Mouse (Mus musculus): ENCODE results near the gene Fitm1. TPM values are rescaled to one million over a fixed set of nuclear protein-coding genes. Genes with fewer than 3 reads are reported as not detected.

The Fitm1 gene
- total and polyA plus RNA-seq, 3 experiments = not detected

GRCm38 (mm10) chr14:55603271-55603632 is 27.8 kb downstream of the Fitm1 start, which contains the start of gene Irf9:
TSS of gene Irf9 (plus strand) at chr14:55603571.
- Histone ChIP-seq H3K9ac (ENCODE audit: insufficient read depth, low read depth) (peak within 1 kb of the TSS; percentile 31), H3K4me2 (ENCODE audit: insufficient read depth, low read depth, poor library complexity, severe bottlenecking) (peak within 1 kb of the TSS; percentile 67), H3K79me2 (replicated peaks; ENCODE audit: control insufficient read depth, extremely low read depth, insufficient read depth, poor library complexity, severe bottlenecking) (no peaks in the 10 kb centered on the region), H3K27ac (ENCODE audit: insufficient read depth, low read depth) (peak within 1 kb of the TSS; percentile 65), H3K36me3 (replicated peaks in 1 of 2; ENCODE audit: control insufficient read depth in 1 of 2, insufficient read depth in 1 of 2, low read length in 1 of 2) (peaks cover 69 to 78% of the 10 kb centered on the region in 2 experiments), H3K9me3 (replicated peaks; ENCODE audit: low read length) (no peaks in the 10 kb centered on the region), H3K4me3 (replicated peaks in 1 of 3; ENCODE audit: low read depth in 2 of 3, low read length in 2 of 3, poor library complexity in 1 of 3) (peak within 1 kb of the TSS; percentile 54 to 74 (median 58)), H3K4me1 (ENCODE audit: control insufficient read depth in 1 of 2, insufficient read depth in 2 of 2) (peaks cover 4 to 36% of the 10 kb centered on the region in 2 experiments; a peak in 3 of 4 replicates), H3K27me3 (replicated peaks) (no peaks in the 10 kb centered on the region)
- TF ChIP-seq ZNF384 (IDR thresholded peaks at IDR 0.05; ENCODE audit: low read depth, low read length) (no peak), MAX (IDR thresholded peaks at IDR 0.05; ENCODE audit: low read length) (no peak), NELFE (IDR thresholded peaks at IDR 0.05; ENCODE audit: low read depth, low read length) (no peak)
- DNase-seq (ENCODE audit: extremely low read depth) = no peak
- in situ Hi-C loops (cut with MboI; ENCODE audit: low pct_ligation_motif_present, low pct_unique_long_range_greater_than_20kb, low sequenced_read_pairs) = no loop called here
- dilution Hi-C loops (cut with MboI; ENCODE audit: extremely low pct_ligation_motif_present, extremely low pct_unique_long_range_greater_than_20kb, low sequenced_read_pairs) = no loop called here

DNA sequence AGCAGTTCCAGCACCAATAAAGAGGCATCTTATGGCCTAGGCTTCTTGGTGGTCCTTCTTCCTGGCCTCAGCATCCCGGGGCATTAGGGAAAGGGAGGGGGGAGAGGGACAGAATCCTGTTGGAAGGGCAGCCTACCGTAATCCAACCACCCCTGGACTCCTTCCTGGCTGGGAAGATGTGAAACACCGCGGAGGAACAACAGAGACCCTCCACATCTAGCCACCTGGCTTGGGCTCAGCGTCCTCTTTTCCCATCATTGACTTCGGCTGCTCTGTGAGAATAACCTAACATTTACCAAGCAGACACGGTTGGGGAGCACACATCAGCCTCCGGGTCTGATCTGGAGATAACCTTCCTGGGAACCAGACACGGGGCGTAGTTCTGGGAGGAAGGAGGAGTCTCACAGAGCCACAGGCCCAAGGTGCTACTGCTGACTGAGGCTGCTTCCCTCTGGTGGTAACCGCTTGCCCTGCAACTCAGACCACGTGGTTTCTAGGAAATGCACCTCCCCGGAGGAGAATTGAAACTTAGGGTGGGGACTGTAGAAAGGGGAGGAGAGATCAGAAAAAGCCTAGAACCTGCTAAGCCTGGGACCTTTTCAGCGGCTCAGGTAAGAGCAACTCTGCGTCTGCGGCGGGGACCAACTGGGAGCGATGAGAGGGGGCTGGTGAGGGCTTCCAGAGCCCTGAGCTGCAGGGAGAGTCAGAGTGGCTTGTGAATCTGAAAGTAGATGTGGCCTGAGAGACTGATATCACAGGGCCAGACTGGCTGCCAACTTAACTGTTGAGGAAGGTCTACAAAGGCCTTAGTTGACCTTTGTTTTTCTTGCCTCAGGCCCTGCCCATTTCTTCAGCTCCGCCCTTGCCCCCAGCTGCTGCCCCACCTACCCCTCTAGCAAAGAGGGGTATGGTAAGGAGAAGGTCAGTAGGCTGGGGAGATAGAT is 28.5 kb downstream of the Fitm1 start:
- Histone ChIP-seq H3K4me2 (ENCODE audit: insufficient read depth, low read depth, poor library complexity, severe bottlenecking) (peak overlapping the region; percentile 67), H3K9ac (ENCODE audit: insufficient read depth, low read depth) (peak overlapping the region; percentile 31), H3K36me3 (replicated peaks in 1 of 2; ENCODE audit: control insufficient read depth in 1 of 2, insufficient read depth in 1 of 2, low read length in 1 of 2) (peaks cover 69 to 78% of the 10 kb centered on the region in 2 experiments), H3K27ac (ENCODE audit: insufficient read depth, low read depth) (peak overlapping the region; percentile 65), H3K79me2 (replicated peaks; ENCODE audit: control insufficient read depth, extremely low read depth, insufficient read depth, poor library complexity, severe bottlenecking) (no peaks in the 10 kb centered on the region), H3K9me3 (replicated peaks; ENCODE audit: low read length) (no peaks in the 10 kb centered on the region), H3K4me3 (replicated peaks in 1 of 3; ENCODE audit: low read depth in 2 of 3, low read length in 2 of 3, poor library complexity in 1 of 3) (peak overlapping the region; percentile 54 to 74 (median 58)), H3K4me1 (ENCODE audit: control insufficient read depth in 1 of 2, insufficient read depth in 2 of 2) (peaks cover 4 to 36% of the 10 kb centered on the region in 2 experiments; a peak in 3 of 4 replicates), H3K27me3 (replicated peaks) (no peaks in the 10 kb centered on the region)
- peak; percentile 97 for DNase-seq (ENCODE audit: extremely low read depth)
- in situ Hi-C loops (cut with MboI; ENCODE audit: low pct_ligation_motif_present, low pct_unique_long_range_greater_than_20kb, low sequenced_read_pairs) (no loop called here), dilution Hi-C loops (cut with MboI; ENCODE audit: extremely low pct_ligation_motif_present, extremely low pct_unique_long_range_greater_than_20kb, low sequenced_read_pairs) (no loop called here)
- TF ChIP-seq CHD1 (IDR thresholded peaks at IDR 0.05; ENCODE audit: low read depth, low read length) (no peak), ELF1 (IDR thresholded peaks at IDR 0.05; ENCODE audit: low read depth, low read length) (peak; percentile 86), HCFC1 (IDR thresholded peaks at IDR 0.05; ENCODE audit: low read depth, low read length) (peak; percentile 70), SMC3 (IDR thresholded peaks at IDR 0.05; ENCODE audit: low read depth, low read length) (peak; percentile 79), POLR2A (IDR thresholded peaks at IDR 0.05; ENCODE audit: low read depth, low read length) (peak; percentile 69), NRF1 (IDR thresholded peaks at IDR 0.05; ENCODE audit: low read depth, low read length) (peak; percentile 46; the same call in 1 of the 2 replicates), MAFK (IDR thresholded peaks at IDR 0.05; ENCODE audit: insufficient replicate concordance, low read length) (0 out of 2 replicates have a peak, but pooled peaks have one; percentile 6), CHD2 (IDR thresholded peaks at IDR 0.05; ENCODE audit: low read length) (peak; percentile 66; the same call in 1 of the 2 replicates), MYC (IDR thresholded peaks at IDR 0.05; ENCODE audit: low read depth, low read length) (peak; percentile 100), MAZ (IDR thresholded peaks at IDR 0.05; ENCODE audit: low read depth, low read length) (peak; percentile 85), BHLHE40 (IDR thresholded peaks at IDR 0.05; ENCODE audit: low read depth, low read length) (no peak), RCOR1 (conservative IDR thresholded peaks at IDR 0.05; ENCODE audit: low read depth, low read length) (0 out of 2 replicates have a peak, but pooled peaks have one; percentile 36), USF2 (conservative IDR thresholded peaks at IDR 0.05; ENCODE audit: low read depth, low read length) (peak; percentile 95), ZNF384 (IDR thresholded peaks at IDR 0.05; ENCODE audit: low read depth, low read length) (no peak), EP300 (IDR thresholded peaks at IDR 0.05; ENCODE audit: low read length) (0 out of 2 replicates have a peak, but pooled peaks have one; percentile 3), ETS1 (conservative IDR thresholded peaks at IDR 0.05; ENCODE audit: low read depth, low read length) (0 out of 2 replicates have a peak, but pooled peaks have one; percentile 21), GABPA (IDR thresholded peaks at IDR 0.05; ENCODE audit: insufficient replicate concordance, low read depth, low read length) (no peak), POLR2AphosphoS2 (IDR thresholded peaks at IDR 0.05; ENCODE audit: low read depth, low read length) (peak; percentile 92; the same call in 1 of the 2 replicates), RAD21 (IDR thresholded peaks at IDR 0.05; ENCODE audit: low read depth, low read length) (peak; percentile 63), MAX (IDR thresholded peaks at IDR 0.05; ENCODE audit: low read length) (peak; percentile 100), MEF2A (IDR thresholded peaks at IDR 0.05; ENCODE audit: borderline replicate concordance, low read depth, low read length) (peak; percentile 75), TCF12 (IDR thresholded peaks at IDR 0.05; ENCODE audit: low read depth, low read length) (peak; percentile 73; the same call in 1 of the 2 replicates), NELFE (IDR thresholded peaks at IDR 0.05; ENCODE audit: low read depth, low read length) (peak; percentile 66), CTCF (conservative IDR thresholded peaks at IDR 0.05 in 1 of 2, IDR thresholded peaks at IDR 0.05 in 1 of 2; ENCODE audit: low read depth in 2 of 2, low read length in 2 of 2) (peak; percentile 69 to 94), JUN (IDR thresholded peaks at IDR 0.05; ENCODE audit: insufficient read depth, low read depth, low read length) (no peak), MXI1 (IDR thresholded peaks at IDR 0.05; ENCODE audit: low read depth, low read length) (peak; percentile 98), KAT2A (IDR thresholded peaks at IDR 0.05; ENCODE audit: insufficient replicate concordance, low read length) (no peak), USF1 (IDR thresholded peaks at IDR 0.05; ENCODE audit: low read depth, low read length) (peak; percentile 94), IRF4 (IDR thresholded peaks at IDR 0.05; ENCODE audit: low read depth, low read length) (peak; percentile 91)
